ENCODE assay signal across 25 mouse cellular contexts in the genomic region with DNA sequence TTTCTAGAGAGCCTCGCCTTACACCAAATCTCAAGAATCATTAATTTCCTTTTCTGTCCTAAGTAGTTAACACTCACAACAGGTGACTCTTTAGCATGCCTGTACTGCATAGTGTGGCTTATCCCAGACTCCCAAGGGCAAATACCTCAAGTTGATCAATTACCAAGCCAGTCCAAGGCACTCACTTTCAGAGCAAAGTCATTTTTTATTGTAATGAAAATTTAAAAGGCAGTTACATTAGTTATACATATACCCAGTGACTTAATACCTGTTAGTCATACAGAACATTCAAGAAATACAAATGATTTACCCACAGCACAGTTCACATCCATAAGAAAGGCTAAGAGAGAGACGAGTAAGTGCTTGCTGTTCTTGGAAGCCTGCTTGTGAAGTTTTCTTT.
A peak's percentile ranks its signal among the peaks of the same experiment; 100 is the strongest.
DNase-seq lines count a peak whose midpoint lies in the region; ATAC-seq lines count a peak whose summit lies in the region.
"Had no signal": no experiment of that assay in that cellular context is flagged by ENCODE, and none has a peak within 500 bp of the region (broad histone marks: within the 10 kb centered on the region; RNA-seq: fewer than 3 reads in every experiment).

No protein-coding gene starts in this region.

- peak; percentile 72 for DNase-seq in kidney, adult 11 months
- no peak for DNase-seq in kidney, postnatal 10 days
- DNase-seq in kidney, postnatal 25 days = peak; percentile 14 to 57
- no peak for DNase-seq in retina, embryonic 14.5 days (ENCODE audit: low spot score)
- DNase-seq in retina, postnatal 1 day = no peak
- DNase-seq: adrenal gland, postnatal 10 days; cerebellum, adult 8-10 months; embryo, embryonic 11 days; gastrocnemius, postnatal 14 days; heart, postnatal 36 days; lung, embryonic 14.5 days; right cerebral cortex, adult 18-20 months; right cerebral cortex, postnatal 4 days had no signal

- H3K27ac ChIP-seq in kidney, embryonic 14.5 days (ENCODE audit: low read depth, low read length) = peak overlapping the region; percentile 78; the same call in 1 of the 2 replicates
- H3K27ac ChIP-seq in hindbrain, embryonic 13.5 days = no peak overlapping the region
- H3K27ac ChIP-seq: embryonic facial prominence, embryonic 12.5 days; hindbrain, embryonic 12.5 days; limb, embryonic 12.5 days; liver, embryonic 15.5 days; midbrain, embryonic 10.5 days; midbrain, embryonic 15.5 days; neural tube, embryonic 15.5 days had no signal

- no peak overlapping the region for H3K9ac ChIP-seq in kidney, embryonic 14.5 days (ENCODE audit: low read depth, low read length)
- no peak overlapping the region for H3K9ac ChIP-seq in hindbrain, embryonic 13.5 days
- H3K9ac ChIP-seq: embryonic facial prominence, embryonic 12.5 days; hindbrain, embryonic 12.5 days; limb, embryonic 12.5 days; liver, embryonic 15.5 days; lung, embryonic 14.5 days; midbrain, embryonic 15.5 days; neural tube, embryonic 15.5 days had no signal

- ATAC-seq in kidney, embryonic 14.5 days (ENCODE audit: low FRiP score, low TSS enrichment) = peak; percentile 59; the same call in 1 of the 2 replicates
- no peak for ATAC-seq in hindbrain, embryonic 13.5 days (ENCODE audit: low FRiP score)
- ATAC-seq: forebrain, embryonic 14.5 days; midbrain, embryonic 15.5 days had no signal

- peaks cover 3% of the 10 kb centered on the region; the same call in 1 of the 2 replicates for H3K4me1 ChIP-seq in kidney, embryonic 14.5 days (ENCODE audit: control insufficient read depth, insufficient read depth, low read length)
- no peaks in the 10 kb centered on the region for H3K4me1 ChIP-seq in hindbrain, embryonic 13.5 days (replicated peaks)
- H3K4me1 ChIP-seq: embryonic facial prominence, embryonic 12.5 days; hindbrain, embryonic 12.5 days; liver, embryonic 15.5 days; midbrain, embryonic 15.5 days; neural tube, embryonic 15.5 days had no signal

- 58% methylated on average over 2 of the region's 2 CpGs for WGBS in kidney, embryonic 14.5 days
- whole genome bisulfite sequencing in hindbrain, embryonic 13.5 days = 87% methylated on average over 2 of the region's 2 CpGs

- peaks cover 3% of the 10 kb centered on the region; the same call in 1 of the 2 replicates for H3K36me3 ChIP-seq in kidney, embryonic 14.5 days (ENCODE audit: control insufficient read depth, insufficient read depth, low read length)
- H3K36me3 ChIP-seq in hindbrain, embryonic 13.5 days = peaks cover 32% of the 10 kb centered on the region
- H3K36me3 ChIP-seq: liver, embryonic 15.5 days; midbrain, embryonic 15.5 days had no signal

- H3K9me3 ChIP-seq in kidney, embryonic 14.5 days (ENCODE audit: control insufficient read depth, low read length) = no peaks in the 10 kb centered on the region
- no peaks in the 10 kb centered on the region for H3K9me3 ChIP-seq in hindbrain, embryonic 13.5 days
- H3K9me3 ChIP-seq: embryonic facial prominence, embryonic 12.5 days; hindbrain, embryonic 12.5 days; limb, embryonic 12.5 days; liver, embryonic 15.5 days; midbrain, embryonic 10.5 days; midbrain, embryonic 15.5 days; neural tube, embryonic 15.5 days had no signal

- H3K27me3 ChIP-seq in kidney, embryonic 14.5 days (ENCODE audit: control insufficient read depth, insufficient read depth, low read length) = no peaks in the 10 kb centered on the region
- no peaks in the 10 kb centered on the region for H3K27me3 ChIP-seq in hindbrain, embryonic 13.5 days
- H3K27me3 ChIP-seq: CH12.LX; embryonic facial prominence, embryonic 12.5 days; hindbrain, embryonic 12.5 days; limb, embryonic 12.5 days; liver, embryonic 15.5 days; midbrain, embryonic 15.5 days; neural tube, embryonic 15.5 days had no signal

- H3K4me2 ChIP-seq in kidney, embryonic 14.5 days (replicated peaks; ENCODE audit: low read depth, low read length) = no peak overlapping the region
- H3K4me2 ChIP-seq in hindbrain, embryonic 13.5 days = no peak overlapping the region
- H3K4me2 ChIP-seq: embryonic facial prominence, embryonic 12.5 days; heart, embryonic 11.5 days; hindbrain, embryonic 12.5 days; limb, embryonic 12.5 days; liver, embryonic 15.5 days; lung, embryonic 14.5 days; midbrain, embryonic 15.5 days; neural tube, embryonic 15.5 days had no signal

- H3K4me3 ChIP-seq in kidney, embryonic 14.5 days (ENCODE audit: low read length) = no peak overlapping the region
- H3K4me3 ChIP-seq in hindbrain, embryonic 13.5 days = no peak overlapping the region
- H3K4me3 ChIP-seq: embryonic facial prominence, embryonic 12.5 days; hindbrain, embryonic 12.5 days; limb, embryonic 12.5 days; liver, embryonic 15.5 days; midbrain, embryonic 10.5 days; midbrain, embryonic 15.5 days; neural tube, embryonic 15.5 days had no signal

Comparison
In these comparisons a context has a peak if more than half of its experiments do, and no peak if none do; other contexts are left out.
1. DNase-seq: peak in kidney, adult 11 months (single experiment) and kidney, postnatal 25 days (2 of 2); none in kidney, postnatal 10 days (single experiment), retina, embryonic 14.5 days (single experiment) and retina, postnatal 1 day (single experiment).